Mouse (Mus musculus) embryonic stem cell, embryonic (primary cell): Measurements from ENCODE around the gene Myo1g.

Experiments
- CTCF ChIA-PET, 4 experiments: fragments of 300-600 bp in 2 of 4; fragments of 350-600 bp in 2 of 4; sonication (Branson Sonifier 250); formaldehyde crosslinking; loops; one replicate each; lab custom pipeline; 2022; ENCODE audit warnings: inconsistent platforms in 2 of 4; lab: Charles Lee
- POLR2A ChIA-PET, 4 experiments: fragments of 300-600 bp in 2 of 4; fragments of 350-600 bp in 2 of 4; sonication (Branson Sonifier 250); formaldehyde crosslinking; loops; one replicate each; lab custom pipeline; 2022; ENCODE audit warnings: antibody characterized with exemption in 4 of 4, inconsistent platforms in 1 of 4; lab: Charles Lee

The Myo1g gene

DNA sequence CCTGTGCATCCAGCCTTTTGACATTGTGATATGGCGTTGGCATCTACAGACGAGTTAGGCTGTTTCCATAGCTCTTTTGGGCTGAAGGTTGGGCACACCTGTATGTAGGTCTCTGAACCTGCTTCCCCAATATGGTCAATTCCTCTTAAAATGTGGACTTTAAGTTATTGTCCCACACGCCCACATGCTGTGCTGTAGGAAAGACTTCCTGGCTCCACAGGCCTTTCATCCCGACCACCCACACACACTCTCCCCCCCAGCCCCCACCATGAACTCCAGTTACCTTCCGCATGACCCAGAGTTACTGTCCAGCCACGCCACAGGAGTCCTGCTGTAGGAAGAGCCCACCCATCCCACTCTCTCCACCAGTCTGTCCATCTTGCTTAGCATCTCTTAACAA is 33.8 kb downstream of the Myo1g start:
- CTCF ChIA-PET: interaction anchor here in 3 of 4 experiments (0.7 to 1.6 kb wide), 3 partner anchors 22 to 1684 kb away, joined by 3 to 5 read pairs (median 3); no protein-coding TSS in a partner anchor
- POLR2A ChIA-PET: interaction anchor here in 3 of 4 experiments (0.6 to 11.1 kb wide), 14 partner anchors 9 to 142 kb away, joined by 3 to 87 read pairs (median 4); partner anchors contain the start of gene Purb (in 1 of the 3)

GRCm38 (mm10) chr11:6484244-6484959 is 36.4 kb downstream of the Myo1g start:
- CTCF ChIA-PET: no interaction called here
- POLR2A ChIA-PET: interaction anchor here in 3 of 4 experiments (0.7 to 11.1 kb wide), 13 partner anchors 10 to 137 kb away, joined by 3 to 87 read pairs (median 4); partner anchors contain the start of genes Myo1g (in 1 of the 3) and Purb (in 1 of the 3)

GRCm38 (mm10) chr11:6483103-6483502 is 37.7 kb downstream of the Myo1g start:
- POLR2A ChIA-PET: interaction anchor here in 2 of 4 experiments (0.6 to 11.1 kb wide), 8 partner anchors 9 to 138 kb away, joined by 3 to 87 read pairs (median 4); partner anchors contain the start of gene Purb (in 1 of the 2)
- CTCF ChIA-PET: no interaction called here

DNA sequence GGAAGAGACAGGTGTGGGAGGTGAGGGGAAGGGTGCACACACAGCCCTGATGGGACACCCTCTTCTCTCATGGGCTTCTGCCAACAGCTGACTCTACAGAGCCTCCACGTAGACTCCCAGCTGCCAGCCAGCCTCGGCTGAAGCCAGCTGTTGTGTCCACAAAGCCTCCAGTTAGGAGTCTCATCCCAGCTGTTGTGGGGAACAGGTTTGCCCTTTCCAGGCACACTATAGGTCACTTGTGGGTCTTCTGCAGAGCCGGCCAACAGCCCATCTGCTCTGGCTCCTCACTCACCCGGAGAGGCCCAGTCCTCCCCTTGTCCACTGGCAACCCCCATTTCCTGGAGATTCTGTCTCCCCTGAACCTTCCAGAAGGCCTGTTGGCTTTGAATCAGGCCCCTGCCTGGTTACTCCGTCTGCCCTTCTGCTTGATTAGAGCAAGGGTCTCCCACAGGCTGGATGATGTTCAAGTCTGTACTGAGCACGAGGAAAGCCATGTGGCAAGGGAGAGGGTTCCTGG is 39.0 kb downstream of the Myo1g start:
- ChIA-PET POLR2A (interaction anchor here in 3 of 4 experiments (0.6 to 3.1 kb wide), 12 partner anchors 8 to 64 kb away, joined by 3 to 13 read pairs (median 5); partner anchors contain the start of gene H2afv (in 1 of the 3)), CTCF (interaction anchor here in 2 of 4 experiments (1.0 to 1.2 kb wide), 2 partner anchors 16 to 22 kb away, joined by 3 read pairs; no protein-coding TSS in a partner anchor)

DNA sequence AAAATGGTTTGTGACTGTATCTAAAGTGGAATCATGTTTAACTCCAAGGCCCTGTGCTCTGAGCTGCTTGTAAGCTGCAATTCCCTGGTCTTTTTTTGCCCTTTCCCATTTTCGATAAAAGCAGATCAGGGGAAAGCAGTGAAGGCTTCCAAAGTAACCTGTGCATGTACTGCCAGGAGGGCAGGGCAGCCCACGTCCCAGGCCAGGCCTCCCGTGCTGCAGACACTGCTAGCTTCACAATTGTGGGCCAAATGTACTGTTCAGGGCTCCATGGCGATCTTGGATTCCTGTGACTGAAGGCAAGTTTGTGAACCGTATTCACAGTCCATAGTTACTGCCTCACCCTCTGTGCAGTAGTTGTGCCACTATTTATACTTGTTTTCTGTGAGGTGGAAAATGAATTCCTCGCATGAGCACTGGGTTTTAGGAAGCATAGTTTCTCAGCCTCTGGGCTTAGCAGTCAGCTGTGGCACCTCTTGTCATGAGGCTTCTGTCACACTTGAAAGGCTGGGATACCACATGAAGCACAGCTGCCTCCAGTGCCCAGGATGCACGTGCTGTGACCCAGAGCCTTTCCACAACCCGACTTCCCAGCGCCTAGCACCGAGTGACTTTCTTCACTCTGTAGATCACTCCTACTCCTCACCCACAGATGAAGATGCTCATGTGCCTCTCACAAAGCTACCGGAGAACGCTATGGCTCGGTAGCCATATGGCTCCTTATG is 39.9 kb downstream of the Myo1g start:
- POLR2A ChIA-PET: interaction anchor here in 3 of 4 experiments (0.6 to 3.1 kb wide), 21 partner anchors 8 to 65 kb away, joined by 3 to 13 read pairs (median 4); partner anchors contain the start of gene H2afv (in 2 of the 3)
- CTCF ChIA-PET: interaction anchor here in 2 of 4 experiments (1.0 to 1.2 kb wide), 3 partner anchors 15 to 44 kb away, joined by 3 to 5 read pairs (median 3); no protein-coding TSS in a partner anchor

- CTCF ChIA-PET: interaction anchor here in 1 of 4 experiments (1.1 kb wide), 1 partner anchor 44 kb away, joined by 5 read pairs; no protein-coding TSS in a partner anchor
- POLR2A ChIA-PET: interaction anchor here in 3 of 4 experiments (0.8 to 3.1 kb wide), 18 partner anchors 8 to 66 kb away, joined by 3 to 13 read pairs (median 4); partner anchors contain the start of gene H2afv (in 2 of the 3)
Measured at GRCm38 (mm10) chr11:6480191-6480590, 40.6 kb downstream of the Myo1g start.

GRCm38 (mm10) chr11:6479231-6479630 is 41.5 kb downstream of the Myo1g start:
- ChIA-PET CTCF (no interaction called here), POLR2A (interaction anchor here in 1 of 4 experiments (2.2 kb wide), 1 partner anchor 49 kb away, joined by 7 read pairs; no protein-coding TSS in a partner anchor)

DNA sequence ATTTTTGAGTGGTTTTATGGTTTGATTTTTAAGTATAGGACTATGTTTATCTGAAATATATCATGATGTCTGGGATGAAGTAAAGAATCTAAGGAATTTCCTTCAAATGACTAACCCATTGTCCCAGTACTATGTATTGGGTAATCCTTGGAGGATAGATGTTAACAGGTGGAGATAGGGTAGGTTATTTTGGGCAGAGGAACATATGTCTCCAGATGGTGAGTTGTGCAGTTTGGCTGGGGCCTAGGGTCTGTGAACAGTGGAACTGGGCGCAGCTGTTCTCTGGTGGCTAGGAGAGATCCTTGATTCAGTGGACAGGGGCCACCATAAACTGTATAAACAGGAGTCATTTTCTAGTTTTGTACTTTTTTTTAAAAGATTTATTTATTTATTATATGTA is 43.4 kb downstream of the Myo1g start:
- ChIA-PET POLR2A (interaction anchor here in 2 of 4 experiments (0.8 to 7.9 kb wide), 32 partner anchors 9 to 301 kb away, joined by 3 to 125 read pairs (median 4); partner anchors contain the start of genes Myo1g (in 1 of the 2), Ogdh (in 1 of the 2) and Tbrg4 (in 1 of the 2)), CTCF (interaction anchor here (0.8 to 1.0 kb wide), 4 partner anchors 12 to 53 kb away, joined by 3 to 9 read pairs (median 4); no protein-coding TSS in a partner anchor)

GRCm38 (mm10) chr11:6476876-6477275 is 43.9 kb downstream of the Myo1g start:
- ChIA-PET POLR2A (interaction anchor here in 2 of 4 experiments (0.7 to 7.9 kb wide), 34 partner anchors 9 to 301 kb away, joined by 3 to 125 read pairs (median 4); partner anchors contain the start of genes Myo1g (in 1 of the 2), Ogdh (in 1 of the 2) and Tbrg4 (in 1 of the 2)), CTCF (interaction anchor here (0.5 to 1.0 kb wide), 5 partner anchors 9 to 53 kb away, joined by 3 to 9 read pairs (median 4); no protein-coding TSS in a partner anchor)

GRCm38 (mm10) chr11:6475867-6476484 is 44.8 kb downstream of the Myo1g start, which contains the start of gene Purb:
Gene Purb, minus strand, starts transcription at chr11:6475917.
- POLR2A ChIA-PET: interaction anchor here (0.9 to 7.9 kb wide), 22 partner anchors 10 to 150 kb away, joined by 3 to 125 read pairs (median 6); partner anchors contain the start of genes Myo1g (in 1 of the 4) and Tbrg4 (in 1 of the 4)
- CTCF ChIA-PET: no interaction called here

DNA sequence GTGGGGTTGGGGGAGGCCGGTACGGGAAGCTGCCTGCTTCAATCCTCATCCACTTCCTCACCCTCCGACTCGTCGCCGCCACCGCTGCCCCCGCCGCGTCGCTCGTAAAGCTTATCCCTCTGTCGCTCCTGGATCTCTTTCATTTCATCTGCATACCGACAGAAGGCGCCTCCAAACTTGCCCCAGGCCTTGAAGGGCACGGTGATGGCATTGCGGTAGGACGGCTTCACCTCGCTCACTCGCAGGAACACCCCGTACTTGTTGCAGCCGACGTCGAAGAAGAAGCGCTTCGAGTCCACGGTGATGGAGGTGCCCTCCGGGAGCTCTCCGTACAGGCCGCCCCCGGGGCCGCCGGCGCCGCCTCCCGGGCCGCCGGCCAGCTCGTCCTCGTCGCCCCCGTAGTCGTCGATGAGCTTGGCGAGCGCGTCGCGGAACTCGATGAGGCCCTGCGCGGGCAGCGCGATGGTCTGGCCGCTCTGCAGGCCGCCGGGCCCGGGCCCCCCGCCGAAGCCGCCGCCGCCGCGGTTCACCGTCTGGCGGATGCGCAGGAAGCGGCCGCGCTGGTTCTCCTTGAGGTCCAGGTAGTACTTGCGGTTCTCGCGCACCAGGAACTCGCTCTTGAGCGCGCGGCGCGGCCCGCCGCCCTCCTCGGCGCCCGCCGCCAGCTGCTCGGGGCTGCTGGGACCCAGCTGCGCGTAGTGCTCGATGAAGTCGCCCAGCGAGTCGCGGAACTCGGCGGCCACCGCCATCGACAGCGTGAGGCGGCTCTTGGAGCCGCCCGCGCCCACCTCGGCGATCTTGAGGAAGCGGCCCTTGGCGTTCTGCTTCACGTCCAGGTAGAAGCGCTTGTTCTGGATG is 45.7 kb downstream of the Myo1g start:
- ChIA-PET CTCF (interaction anchor here in 2 of 4 experiments (0.6 to 2.4 kb wide), 6 partner anchors 9 to 474 kb away, joined by 3 to 10 read pairs (median 6); no protein-coding TSS in a partner anchor), POLR2A (interaction anchor here (0.6 to 7.9 kb wide), 54 partner anchors 9 to 154 kb away, joined by 3 to 125 read pairs (median 4); partner anchors contain the start of genes Tbrg4 (in 3 of the 4), H2afv (in 2 of the 4) and Myo1g (in 1 of the 4))

DNA sequence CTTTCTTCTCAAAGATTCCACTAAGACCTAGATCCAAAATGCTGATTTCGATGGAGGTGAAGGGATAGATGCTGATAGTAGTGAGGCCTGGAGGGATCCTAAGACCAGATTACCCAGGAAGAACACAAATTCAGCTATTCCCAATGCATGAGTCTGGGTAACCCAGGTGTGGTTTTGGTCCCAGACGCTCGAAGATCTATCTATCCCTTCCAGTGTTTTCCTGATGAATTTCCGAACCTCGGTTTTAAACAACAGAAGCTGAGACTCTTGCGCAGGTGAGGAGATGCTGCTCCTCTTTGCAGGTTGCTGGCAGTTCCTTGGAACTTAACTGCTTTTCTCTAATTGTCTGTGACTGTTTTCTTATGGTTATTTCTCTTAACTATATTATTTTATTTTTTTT is 46.4 kb downstream of the Myo1g start:
- ChIA-PET CTCF (interaction anchor here in 2 of 4 experiments (0.6 to 2.4 kb wide), 6 partner anchors 9 to 474 kb away, joined by 3 to 10 read pairs (median 6); no protein-coding TSS in a partner anchor), POLR2A (interaction anchor here (0.6 to 7.9 kb wide), 51 partner anchors 9 to 154 kb away, joined by 3 to 125 read pairs (median 4); partner anchors contain the start of genes Tbrg4 (in 3 of the 4), H2afv (in 2 of the 4) and Myo1g (in 1 of the 4))

DNA sequence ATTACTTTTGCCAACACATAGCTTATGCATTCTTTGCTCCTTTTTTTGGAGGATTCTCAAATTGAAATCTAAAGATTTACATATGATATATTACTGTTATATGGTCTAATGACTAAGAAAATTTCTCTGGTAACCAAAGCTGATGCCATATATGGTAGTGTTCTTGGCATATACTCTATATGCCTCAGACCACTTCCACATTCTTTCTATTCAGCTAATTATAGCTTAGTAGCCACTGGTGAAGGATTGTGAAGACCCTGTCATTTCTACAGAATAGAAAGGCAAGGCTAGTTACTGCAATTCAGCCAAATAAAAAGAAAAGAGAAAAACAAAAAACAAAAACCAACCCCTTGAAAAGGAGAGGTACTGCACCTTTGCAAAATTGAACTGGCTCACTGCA is 48.7 kb downstream of the Myo1g start:
- ChIA-PET POLR2A (interaction anchor here in 2 of 4 experiments (0.6 to 7.9 kb wide), 16 partner anchors 8 to 144 kb away, joined by 3 to 125 read pairs (median 4); partner anchors contain the start of gene Myo1g (in 1 of the 2)), CTCF (interaction anchor here in 1 of 4 experiments (1.1 kb wide), 1 partner anchor 8 kb away, joined by 3 read pairs; no protein-coding TSS in a partner anchor)

DNA sequence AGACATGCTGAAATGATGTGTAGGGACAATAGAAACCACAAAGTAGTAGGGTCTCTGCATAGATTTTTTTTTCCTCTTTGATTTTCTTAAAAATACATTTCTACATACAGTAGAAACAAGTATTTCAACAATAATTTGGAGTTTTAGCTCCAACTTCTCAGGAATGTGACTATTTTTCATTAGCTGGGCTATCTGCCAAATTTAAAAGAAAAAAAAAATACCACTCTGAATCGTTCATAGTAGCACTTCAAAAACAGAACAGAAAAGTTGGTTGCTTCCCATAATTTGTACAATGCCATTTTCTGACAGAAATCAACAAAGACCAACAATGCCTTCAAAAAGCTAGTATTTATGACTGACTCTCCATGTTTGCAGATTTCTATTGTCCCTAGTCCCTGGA is 49.3 kb downstream of the Myo1g start:
- ChIA-PET POLR2A (interaction anchor here in 2 of 4 experiments (0.7 to 7.9 kb wide), 11 partner anchors 11 to 144 kb away, joined by 3 to 125 read pairs (median 4); partner anchors contain the start of gene Myo1g (in 1 of the 2)), CTCF (interaction anchor here in 2 of 4 experiments (0.6 to 1.1 kb wide), 3 partner anchors 8 to 86 kb away, joined by 3 to 4 read pairs (median 4); no protein-coding TSS in a partner anchor)

- CTCF ChIA-PET: interaction anchor here in 1 of 4 experiments (0.6 kb wide), 2 partner anchors 15 to 86 kb away, joined by 4 read pairs; no protein-coding TSS in a partner anchor
- POLR2A ChIA-PET: interaction anchor here in 1 of 4 experiments (0.9 to 7.9 kb wide), 5 partner anchors 15 to 145 kb away, joined by 3 to 125 read pairs (median 3); partner anchors contain the start of gene Myo1g
Measured at GRCm38 (mm10) chr11:6471054-6471453, 49.7 kb downstream of the Myo1g start.
